Mouse (Mus musculus) kidney, adult 18-20 months (tissue): ENCODE data around the gene Nebl.
A peak's percentile ranks its signal among the peaks of the same experiment; 100 is the strongest.

Experiments
- DNase-seq: peaks from one replicate; pipeline ENCODE4 v3.0.0; 2021

Gene Nebl

GRCm38 (mm10) chr2:17705964-17706363 lies 25.3 kb downstream of the Nebl start:
- no peak for DNase-seq

GRCm38 (mm10) chr2:17705426-17705825 lies 25.8 kb downstream of the Nebl start:
- no peak for DNase-seq

- no peak for DNase-seq
Observed at GRCm38 (mm10) chr2:17703170-17703512, 28.1 kb downstream of the Nebl start.

- DNase-seq: no peak
Observed at GRCm38 (mm10) chr2:17702481-17703169, 28.6 kb downstream of the Nebl start.

- no peak for DNase-seq
Observed at GRCm38 (mm10) chr2:17698161-17699087, 32.8 kb downstream of the Nebl start.

GRCm38 (mm10) chr2:17692926-17693325 lies 38.3 kb downstream of the Nebl start:
- no peak for DNase-seq

GRCm38 (mm10) chr2:17690264-17690663 lies 41.0 kb downstream of the Nebl start:
- DNase-seq: no peak

- no peak for DNase-seq
Observed at GRCm38 (mm10) chr2:17687141-17687540, 44.1 kb downstream of the Nebl start.

- no peak for DNase-seq
Observed at GRCm38 (mm10) chr2:17683326-17684040, 47.8 kb downstream of the Nebl start.

- no peak for DNase-seq
Observed at GRCm38 (mm10) chr2:17672156-17672555, 59.1 kb downstream of the Nebl start.

GRCm38 (mm10) chr2:17671566-17671965 lies 59.7 kb downstream of the Nebl start:
- no peak for DNase-seq

- DNase-seq: no peak
Observed at GRCm38 (mm10) chr2:17669953-17670352, 61.3 kb downstream of the Nebl start.

GRCm38 (mm10) chr2:17669000-17669399 lies 62.3 kb downstream of the Nebl start:
- no peak for DNase-seq

GRCm38 (mm10) chr2:17658176-17658575 lies 73.1 kb downstream of the Nebl start:
- no peak for DNase-seq

- DNase-seq: peak; percentile 3
Observed at GRCm38 (mm10) chr2:17650147-17650834, 81.0 kb downstream of the Nebl start.

- no peak for DNase-seq
Observed at GRCm38 (mm10) chr2:17649728-17650127, 81.5 kb downstream of the Nebl start.

GRCm38 (mm10) chr2:17644282-17645262 lies 86.7 kb downstream of the Nebl start:
- DNase-seq: peak; percentile 38

- DNase-seq: no peak
Observed at GRCm38 (mm10) chr2:17643869-17644268, 87.4 kb downstream of the Nebl start.

GRCm38 (mm10) chr2:17642770-17643169 lies 88.5 kb downstream of the Nebl start:
- DNase-seq: no peak

GRCm38 (mm10) chr2:17640861-17641260 lies 90.4 kb downstream of the Nebl start:
- no peak for DNase-seq

- DNase-seq: no peak
Observed at GRCm38 (mm10) chr2:17638631-17639030, 92.6 kb downstream of the Nebl start.

- no peak for DNase-seq
Observed at GRCm38 (mm10) chr2:17623931-17624330, 107.3 kb downstream of the Nebl start.
